Mouse (Mus musculus) CH12.LX (cell line): Measurements from ENCODE around the gene Mcrip1. TPM values are rescaled to one million over a fixed set of nuclear protein-coding genes. Genes with fewer than 3 reads are reported as not detected.

Source experiments
- DNase-seq: peaks from one replicate; pipeline ENCODE4 v3.0.0-alpha.2; 2013; ENCODE audit errors: extremely low read depth
- H3K27ac ChIP-seq: 2 replicates; pipeline ENCODE4 v1.5.1; 2012; ENCODE audit warnings: low read depth, mild to moderate bottlenecking, control low read depth, moderate library complexity; ENCODE audit not compliant: insufficient read depth
- H3K27me3 ChIP-seq: replicated peaks from 2 replicates; pipeline ENCODE3; 2012; ENCODE audit warnings: inconsistent platforms
- H3K36me3 ChIP-seq, 2 experiments: replicated peaks in 1 of 2; 2 replicates each; pipeline versions ENCODE3 to v1.6.1; 2012; ENCODE audit warnings: inconsistent platforms in 1 of 2, low read length in 1 of 2, mild to moderate bottlenecking in 1 of 2, mixed read lengths in 1 of 2, moderate library complexity in 1 of 2; ENCODE audit not compliant: control insufficient read depth in 1 of 2, insufficient read depth in 1 of 2
- H3K4me1 ChIP-seq, 2 experiments: 2 replicates each; pipeline ENCODE4 v1.6.1; 2012; ENCODE audit warnings: inconsistent platforms in 1 of 2, moderate library complexity in 1 of 2; ENCODE audit not compliant: insufficient read depth in 2 of 2, control insufficient read depth in 1 of 2
- H3K4me2 ChIP-seq: 2 replicates; pipeline ENCODE4 v1.6.1; 2012; ENCODE audit warnings: low read depth, mild to moderate bottlenecking, control low read depth; ENCODE audit not compliant: poor library complexity, insufficient read depth, severe bottlenecking
- H3K4me3 ChIP-seq, 3 experiments: fragments of 150-350 bp in 1 of 3; sonication (generic) in 1 of 3; replicated peaks in 1 of 3; 2 replicates each; pipeline versions ENCODE3 to v1.5.1; 2011 to 2012; ENCODE audit warnings: low read depth in 2 of 3, low read length in 2 of 3, mild to moderate bottlenecking in 2 of 3, moderate library complexity in 2 of 3, control low read depth in 1 of 3, improper control_type of control experiment in 1 of 3, inconsistent platforms in 1 of 3, mixed read lengths in 1 of 3; ENCODE audit not compliant: poor library complexity in 1 of 3
- H3K79me2 ChIP-seq: replicated peaks from 2 replicates; pipeline ENCODE4 v1.6.1; 2012; ENCODE audit warnings: mild to moderate bottlenecking, moderate library complexity; ENCODE audit not compliant: control insufficient read depth, poor library complexity, insufficient read depth, severe bottlenecking; ENCODE audit errors: extremely low read depth
- H3K9ac ChIP-seq: 2 replicates; pipeline ENCODE4 v1.6.1; 2012; ENCODE audit warnings: low read depth, mild to moderate bottlenecking, control low read depth, moderate library complexity; ENCODE audit not compliant: insufficient read depth
- H3K9me3 ChIP-seq: replicated peaks from 2 replicates; pipeline ENCODE3; 2012; ENCODE audit warnings: low read length, inconsistent platforms, mixed read lengths
- CHD2 ChIP-seq: IDR thresholded peaks from 2 replicates; pipeline ENCODE4 v1.6.1; 2011; ENCODE audit warnings: low read length, improper control_type of control experiment
- ELF1 ChIP-seq: IDR thresholded peaks from 2 replicates; pipeline ENCODE4 v1.6.1; 2014; ENCODE audit warnings: low read depth, mild to moderate bottlenecking, inconsistent platforms, low read length, improper control_type of control experiment
- GABPA ChIP-seq: IDR thresholded peaks from 2 replicates; pipeline ENCODE4 v1.6.1; 2012; ENCODE audit warnings: low read depth, low read length, improper control_type of control experiment, inconsistent platforms; ENCODE audit not compliant: insufficient replicate concordance
- HCFC1 ChIP-seq: IDR thresholded peaks from 2 replicates; pipeline ENCODE4 v1.6.1; 2012; ENCODE audit warnings: low read depth, mild to moderate bottlenecking, inconsistent platforms, low read length, improper control_type of control experiment
- IRF4 ChIP-seq: IDR thresholded peaks from 2 replicates; pipeline ENCODE4 v1.6.1; 2014; ENCODE audit warnings: low read depth, mild to moderate bottlenecking, inconsistent platforms, low read length, improper control_type of control experiment
- JUN ChIP-seq: IDR thresholded peaks from 2 replicates; pipeline ENCODE4 v1.6.1; 2011; ENCODE audit warnings: low read depth, mild to moderate bottlenecking, low read length, improper control_type of control experiment, moderate library complexity; ENCODE audit not compliant: insufficient read depth
- JUND ChIP-seq: conservative IDR thresholded peaks from 2 replicates; pipeline ENCODE4 v1.6.1; 2011; ENCODE audit warnings: low read depth, low read length, improper control_type of control experiment
- KAT2A ChIP-seq: IDR thresholded peaks from 2 replicates; pipeline ENCODE4 v1.6.1; 2012; ENCODE audit warnings: low read length, improper control_type of control experiment, inconsistent platforms; ENCODE audit not compliant: insufficient replicate concordance
- MAFK ChIP-seq: IDR thresholded peaks from 2 replicates; pipeline ENCODE4 v1.6.1; 2011; ENCODE audit warnings: low read length, improper control_type of control experiment; ENCODE audit not compliant: insufficient replicate concordance
- MAX ChIP-seq: IDR thresholded peaks from 2 replicates; pipeline ENCODE4 v1.6.1; 2011; ENCODE audit warnings: low read length, improper control_type of control experiment
- MAZ ChIP-seq: IDR thresholded peaks from 2 replicates; pipeline ENCODE4 v1.6.1; 2012; ENCODE audit warnings: low read depth, mild to moderate bottlenecking, inconsistent platforms, low read length, improper control_type of control experiment, moderate library complexity
- MXI1 ChIP-seq: IDR thresholded peaks from 2 replicates; pipeline ENCODE4 v1.6.1; 2011; ENCODE audit warnings: mild to moderate bottlenecking, low read depth, low read length, improper control_type of control experiment
- MYC ChIP-seq: IDR thresholded peaks from 2 replicates; pipeline ENCODE4 v1.6.1; 2011; ENCODE audit warnings: low read depth, mild to moderate bottlenecking, improper control_type of control experiment, low read length
- NELFE ChIP-seq: IDR thresholded peaks from 2 replicates; pipeline ENCODE4 v1.6.1; 2011; ENCODE audit warnings: low read depth, low read length, improper control_type of control experiment
- NRF1 ChIP-seq: IDR thresholded peaks from 2 replicates; pipeline ENCODE4 v1.6.1; 2014; ENCODE audit warnings: low read depth, mild to moderate bottlenecking, inconsistent platforms, low read length, improper control_type of control experiment, moderate library complexity
- PAX5 ChIP-seq: IDR thresholded peaks from 2 replicates; pipeline ENCODE4 v1.6.1; 2012; ENCODE audit warnings: low read length, inconsistent platforms, mixed read lengths
- POLR2A ChIP-seq: IDR thresholded peaks from 2 replicates; pipeline ENCODE4 v1.6.1; 2011; ENCODE audit warnings: low read depth, mild to moderate bottlenecking, improper control_type of control experiment, low read length
- POLR2AphosphoS2 ChIP-seq: IDR thresholded peaks from 2 replicates; pipeline ENCODE4 v1.6.1; 2011; ENCODE audit warnings: low read depth, low read length, improper control_type of control experiment
- RAD21 ChIP-seq: IDR thresholded peaks from 2 replicates; pipeline ENCODE4 v1.6.1; 2011; ENCODE audit warnings: low read depth, mild to moderate bottlenecking, low read length, improper control_type of control experiment, moderate library complexity
- RCOR1 ChIP-seq: conservative IDR thresholded peaks from 2 replicates; pipeline ENCODE4 v1.6.1; 2012; ENCODE audit warnings: low read depth, mild to moderate bottlenecking, inconsistent platforms, low read length, improper control_type of control experiment
- SIN3A ChIP-seq: IDR thresholded peaks from 2 replicates; pipeline ENCODE4 v1.6.1; 2012; ENCODE audit warnings: low read length, improper control_type of control experiment, inconsistent platforms
- SMC3 ChIP-seq: IDR thresholded peaks from 2 replicates; pipeline ENCODE4 v1.6.1; 2011; ENCODE audit warnings: low read depth, low read length, improper control_type of control experiment
- TBP ChIP-seq: conservative IDR thresholded peaks from 2 replicates; pipeline ENCODE4 v1.6.1; 2011; ENCODE audit warnings: low read depth, low read length, improper control_type of control experiment
- USF2 ChIP-seq: conservative IDR thresholded peaks from 2 replicates; pipeline ENCODE4 v1.6.1; 2011; ENCODE audit warnings: low read depth, low read length, improper control_type of control experiment
- ZKSCAN1 ChIP-seq: IDR thresholded peaks from 2 replicates; pipeline ENCODE4 v1.6.1; 2012; ENCODE audit warnings: low read depth, inconsistent platforms, low read length, improper control_type of control experiment, borderline replicate concordance
- ZMIZ1 ChIP-seq: IDR thresholded peaks from 2 replicates; pipeline ENCODE4 v1.6.1; 2012; ENCODE audit warnings: low read depth, mild to moderate bottlenecking, inconsistent platforms, low read length, improper control_type of control experiment
- ZNF384 ChIP-seq: IDR thresholded peaks from 2 replicates; pipeline ENCODE4 v1.6.1; 2012; ENCODE audit warnings: low read depth, low read length, improper control_type of control experiment, inconsistent platforms
- dilution Hi-C: fragments of 300-500 bp; cut with MboI; formaldehyde crosslinking; loops from 2 replicates; pipeline ENCODE4 v1.14.3; 2020; ENCODE audit warnings: low sequenced_read_pairs; ENCODE audit not compliant: extremely low pct_unique_long_range_greater_than_20kb, extremely low pct_ligation_motif_present
- in situ Hi-C: fragments of 300-500 bp; cut with MboI; formaldehyde crosslinking; loops from 3 replicates; pipeline ENCODE4 v1.14.3; 2019; ENCODE audit warnings: low sequenced_read_pairs, low pct_ligation_motif_present, low pct_unique_long_range_greater_than_20kb, mixed read lengths
- polyA plus RNA-seq: library from polyadenylated mRNA; unstranded; fragments of >175 nt; gene quantifications from 2 replicates; pipeline ENCODE4 v1.2.1, GENCODE M21; 2012; ENCODE audit warnings: low read depth; ENCODE audit not compliant: insufficient read length
- total RNA-seq, 2 experiments: library from RNA; depleted of rRNA; stranded (reverse); fragments of 300-350 nt in 1 of 2; fragments of >200 nt in 1 of 2; gene quantifications; 2 replicates each; pipeline ENCODE4 v1.2.3; 2012 to 2014

The Mcrip1 gene
- total and polyA plus RNA-seq, 3 experiments: 39.6 to 66.5 (median 46.2) TPM

- Histone ChIP-seq H3K4me2 (no peak overlapping the region), H3K4me3 (no peak overlapping the region), H3K9me3 (no peaks in the 10 kb centered on the region), H3K4me1 (peaks cover 0 to 8% of the 10 kb centered on the region in 2 experiments; a peak in 1 of 4 replicates), H3K27me3 (no peaks in the 10 kb centered on the region), H3K27ac (no peak overlapping the region), H3K79me2 (peaks cover 11% of the 10 kb centered on the region), H3K36me3 (peaks cover 78 to 89% of the 10 kb centered on the region in 2 experiments), H3K9ac (no peak overlapping the region)
- no peak for TF ChIP-seq KAT2A
- TF ChIP-seq ZKSCAN1: no peak
- TF ChIP-seq SIN3A: no peak
- TF ChIP-seq ZNF384: no peak
- no peak for TF ChIP-seq POLR2A
- no peak for TF ChIP-seq MAFK
- no peak for TF ChIP-seq IRF4
- no peak for TF ChIP-seq NRF1
- no peak for TF ChIP-seq GABPA
- TF ChIP-seq RCOR1: no peak
- no peak for TF ChIP-seq RAD21
- no peak for TF ChIP-seq NELFE
- TF ChIP-seq ELF1: no peak
- no peak for TF ChIP-seq HCFC1
- TF ChIP-seq MAZ: no peak
- no peak for TF ChIP-seq USF2
- in situ Hi-C loops (loop anchor here (5.0 kb wide), 1 partner anchor 76 kb away; no protein-coding TSS in a partner anchor), dilution Hi-C loops (no loop called here)
- no peak for DNase-seq
These were observed 13.4 kb upstream of the Mcrip1 start for GRCm38 (mm10) chr11:120562949-120563348.

GRCm38 (mm10) chr11:120560952-120561728 is 11.6 kb upstream of the Mcrip1 start:
- no peak overlapping the region for H3K27ac ChIP-seq
- H3K4me2 ChIP-seq: no peak overlapping the region
- DNase-seq: no peak
- H3K4me3 ChIP-seq: no peak overlapping the region
- H3K79me2 ChIP-seq: 0 out of 2 replicates have a peak, but pooled peaks cover 2% of the 10 kb centered on the region
- dilution Hi-C loops: no loop called here
- 0 out of 4 replicates have a peak, but pooled peaks cover 0 to 2% of the 10 kb centered on the region in 2 experiments for H3K4me1 ChIP-seq
- peaks cover 61 to 71% of the 10 kb centered on the region in 2 experiments for H3K36me3 ChIP-seq
- TF ChIP-seq CHD2: no peak
- TF ChIP-seq POLR2A: no peak
- no peak for TF ChIP-seq JUN
- no peak for TF ChIP-seq USF2
- no peak for TF ChIP-seq MAX
- TF ChIP-seq MYC: no peak
- no peak for TF ChIP-seq SMC3
- TF ChIP-seq MXI1: no peak
- TF ChIP-seq NELFE: no peak
- no peak for TF ChIP-seq IRF4
- no peak for TF ChIP-seq POLR2AphosphoS2
- TF ChIP-seq TBP: no peak
- no peak for TF ChIP-seq MAZ
- TF ChIP-seq PAX5: no peak
- no peak for TF ChIP-seq ELF1
- TF ChIP-seq ZMIZ1: no peak; the same call in 1 of the 2 replicates
- TF ChIP-seq SIN3A: no peak
- no peak for TF ChIP-seq JUND
- no peak for TF ChIP-seq ZNF384
- no peak for TF ChIP-seq GABPA
- H3K9me3 ChIP-seq: peaks cover 4% of the 10 kb centered on the region
- in situ Hi-C loops: loop anchor here (5.0 kb wide), 1 partner anchor 74 kb away; no protein-coding TSS in a partner anchor
- H3K27me3 ChIP-seq: no peaks in the 10 kb centered on the region
- no peak overlapping the region for H3K9ac ChIP-seq
